Mouse (Mus musculus) left cerebral cortex, postnatal 14 days (tissue): Measurements from ENCODE around the gene Cdc6. TPM values are rescaled to one million over a fixed set of nuclear protein-coding genes. Genes with fewer than 3 reads are reported as not detected.
"Not testable (repeated sequence)": the region's sequence is repeated elsewhere in the genome, so short reads cannot be mapped to it uniquely, and the experiment has no call there.

ENCODE experiments used
- DNase-seq, 2 experiments: peaks; one replicate each; pipeline ENCODE4 v3.0.0; 2021 to 2022; ENCODE audit warnings: low spot score in 2 of 2, mixed read lengths in 1 of 2
- intact Hi-C: fragments of 180-260 bp; cut with DNase I; formaldehyde crosslinking; loops from one replicate; pipeline ENCODE4 v1.15.1; 2025
- total RNA-seq, 2 experiments: library from RNA; stranded (reverse); gene quantifications; 2 replicates each; pipeline ENCODE4 v1.2.3; 2021

Cdc6 gene
- total RNA-seq, 2 experiments from 2014 or later = 0.47 to 0.57 TPM

- DNase-seq = no peak
- intact Hi-C loops = no loop called here
Measured at GRCm38 (mm10) chr11:98928186-98928893, 20.7 kb downstream of the Cdc6 start.

- no peak for DNase-seq
- intact Hi-C loops = no loop called here
Measured at GRCm38 (mm10) chr11:98929503-98929902, 21.9 kb downstream of the Cdc6 start.

- no peak for DNase-seq
- intact Hi-C loops = no loop called here
Measured at GRCm38 (mm10) chr11:98930127-98930601, 22.6 kb downstream of the Cdc6 start.

- DNase-seq = no peak
- intact Hi-C loops = no loop called here
Measured at GRCm38 (mm10) chr11:98930773-98931512, 23.3 kb downstream of the Cdc6 start.

GRCm38 (mm10) chr11:98931513-98932292, 24.1 kb downstream of the Cdc6 start:
- intact Hi-C loops = loop anchor here (2.0 kb wide), 1 partner anchor 39 kb away; no protein-coding TSS in a partner anchor
- no peak for DNase-seq

- no peak for DNase-seq
- intact Hi-C loops = loop anchor here (2.0 kb wide), 1 partner anchor 38 kb away; no protein-coding TSS in a partner anchor
Measured at GRCm38 (mm10) chr11:98932293-98933091, 24.9 kb downstream of the Cdc6 start.

GRCm38 (mm10) chr11:98933151-98933550, 25.6 kb downstream of the Cdc6 start:
- intact Hi-C loops = loop anchor here (2.0 kb wide), 1 partner anchor 38 kb away; no protein-coding TSS in a partner anchor
- no peak for DNase-seq

- not testable (repeated sequence) for DNase-seq
- intact Hi-C loops = loop anchor here (2.0 kb wide), 1 partner anchor 37 kb away; no protein-coding TSS in a partner anchor
Measured at GRCm38 (mm10) chr11:98933847-98934246, 26.2 kb downstream of the Cdc6 start.

GRCm38 (mm10) chr11:98934367-98934766, 26.8 kb downstream of the Cdc6 start:
- no peak for DNase-seq
- intact Hi-C loops = no loop called here

GRCm38 (mm10) chr11:98935123-98935522, 27.5 kb downstream of the Cdc6 start:
- intact Hi-C loops = no loop called here
- no peak for DNase-seq

GRCm38 (mm10) chr11:98936170-98936569, 28.6 kb downstream of the Cdc6 start:
- DNase-seq = no peak

GRCm38 (mm10) chr11:98936606-98937409, 29.2 kb downstream of the Cdc6 start:
- intact Hi-C loops = no loop called here
- no peak for DNase-seq

More at GRCm38 (mm10) chr11:98936170-98936569, 28.6 kb downstream of the Cdc6 start:
- intact Hi-C loops = no loop called here

- DNase-seq = peak in 1 of 2 experiments; percentile 72
- intact Hi-C loops = no loop called here
Measured at GRCm38 (mm10) chr11:98937410-98937913, 29.9 kb downstream of the Cdc6 start.

- intact Hi-C loops = no loop called here
Measured at GRCm38 (mm10) chr11:98937914-98938694, 30.5 kb downstream of the Cdc6 start.

GRCm38 (mm10) chr11:98938701-98939083, 31.1 kb downstream of the Cdc6 start:
- DNase-seq = no peak
- intact Hi-C loops = no loop called here

More at GRCm38 (mm10) chr11:98937914-98938694, 30.5 kb downstream of the Cdc6 start:
- DNase-seq = no peak

GRCm38 (mm10) chr11:98939084-98939952, 31.7 kb downstream of the Cdc6 start:
- intact Hi-C loops = no loop called here

More at GRCm38 (mm10) chr11:98939084-98939952, 31.7 kb downstream of the Cdc6 start:
- DNase-seq = no peak
